Mouse (Mus musculus): ENCODE measurements at regions not wholly inside any gene's neighbourhood (a gene's known extent, or its start where the extent isn't known, plus 50 kb on each side); places are given as distances from the start of the nearest gene placed in this dataset.

- Histone ChIP-seq H3K27me3 (no peaks in the 10 kb centered on the region), H3K4me1 (replicated peaks) (no peaks in the 10 kb centered on the region), H3K27ac (replicated peaks) (no peak overlapping the region), H3K4me3 (no peak overlapping the region), H3K4me2 (no peak overlapping the region), H3K36me3 (no peaks in the 10 kb centered on the region), H3K9me3 (no peaks in the 10 kb centered on the region), H3K9ac (no peak overlapping the region)
- WGBS, result 86% methylated on average over 5 of the region's 5 CpGs
- ATAC-seq (ENCODE audit: low FRiP score, low read depth), result no peak
Observed at GRCm38 (mm10) chr15:86631376-86631775, 417.1 kb downstream of the Tbc1d22a start.

- Histone ChIP-seq H3K4me1 (replicated peaks) (no peaks in the 10 kb centered on the region), H3K36me3 (no peaks in the 10 kb centered on the region), H3K4me2 (no peak overlapping the region), H3K9ac (no peak overlapping the region), H3K27me3 (no peaks in the 10 kb centered on the region), H3K4me3 (no peak overlapping the region), H3K27ac (replicated peaks) (no peak overlapping the region), H3K9me3 (no peaks in the 10 kb centered on the region)
- WGBS, result 87% methylated on average over 9 of the region's 9 CpGs
- no peak for ATAC-seq (ENCODE audit: low FRiP score, low read depth)
Observed at GRCm38 (mm10) chr15:86645244-86645643, 431.0 kb downstream of the Tbc1d22a start.

- no peak for ATAC-seq (ENCODE audit: low FRiP score, low read depth)
- Histone ChIP-seq H3K4me2 (no peak overlapping the region), H3K4me3 (no peak overlapping the region), H3K27me3 (no peaks in the 10 kb centered on the region), H3K4me1 (replicated peaks) (no peaks in the 10 kb centered on the region), H3K36me3 (no peaks in the 10 kb centered on the region), H3K9ac (no peak overlapping the region), H3K27ac (replicated peaks) (no peak overlapping the region), H3K9me3 (no peaks in the 10 kb centered on the region)
- WGBS, result 92% methylated on average over 3 of the region's 3 CpGs
Observed at GRCm38 (mm10) chr15:86648131-86648530, 433.9 kb downstream of the Tbc1d22a start.

- Histone ChIP-seq H3K9ac (no peak overlapping the region), H3K4me1 (replicated peaks) (peaks cover 7% of the 10 kb centered on the region; the same call in 1 of the 2 replicates), H3K9me3 (no peaks in the 10 kb centered on the region), H3K36me3 (no peaks in the 10 kb centered on the region), H3K4me2 (no peak overlapping the region), H3K27ac (replicated peaks) (no peak overlapping the region), H3K4me3 (no peak overlapping the region), H3K27me3 (no peaks in the 10 kb centered on the region)
- WGBS, result 19% methylated on average over 9 of the region's 9 CpGs
- no peak for ATAC-seq (ENCODE audit: low FRiP score, low read depth)
Observed at GRCm38 (mm10) chr15:86673096-86673520, 458.8 kb downstream of the Tbc1d22a start.

GRCm38 (mm10) chr15:86677016-86677415 is 462.8 kb downstream of the Tbc1d22a start:
- Histone ChIP-seq H3K4me3 (no peak overlapping the region), H3K27me3 (no peaks in the 10 kb centered on the region), H3K4me2 (no peak overlapping the region), H3K9me3 (no peaks in the 10 kb centered on the region), H3K4me1 (replicated peaks) (peaks cover 7% of the 10 kb centered on the region; the same call in 1 of the 2 replicates), H3K36me3 (no peaks in the 10 kb centered on the region), H3K27ac (replicated peaks) (no peak overlapping the region), H3K9ac (no peak overlapping the region)
- WGBS, result 80% methylated on average over 7 of the region's 7 CpGs
- ATAC-seq (ENCODE audit: low FRiP score, low read depth), result no peak

- Histone ChIP-seq H3K27ac (replicated peaks) (peak overlapping the region; percentile 44; the same call in 1 of the 2 replicates), H3K9me3 (no peaks in the 10 kb centered on the region), H3K4me1 (replicated peaks) (peaks cover 12% of the 10 kb centered on the region), H3K9ac (no peak overlapping the region), H3K4me3 (no peak overlapping the region), H3K4me2 (no peak overlapping the region), H3K36me3 (no peaks in the 10 kb centered on the region), H3K27me3 (no peaks in the 10 kb centered on the region)
- ATAC-seq (ENCODE audit: low FRiP score, low read depth), result no peak
- 51% methylated on average over 12 of the region's 12 CpGs for WGBS
Observed at GRCm38 (mm10) chr15:86683081-86683480, 468.8 kb downstream of the Tbc1d22a start.

- H3K4me2 ChIP-seq, result no peak overlapping the region
- ATAC-seq (ENCODE audit: low FRiP score, low read depth), result no peak
- H3K4me1 ChIP-seq (replicated peaks), result peaks cover 6% of the 10 kb centered on the region; the same call in 1 of the 2 replicates
- no peak overlapping the region for H3K4me3 ChIP-seq
- H3K9ac ChIP-seq, result no peak overlapping the region
- H3K9me3 ChIP-seq, result no peaks in the 10 kb centered on the region
- H3K36me3 ChIP-seq, result no peaks in the 10 kb centered on the region
- 38% methylated on average over 8 of the region's 8 CpGs for WGBS
- H3K27ac ChIP-seq (replicated peaks), result no peak overlapping the region
- no peaks in the 10 kb centered on the region for H3K27me3 ChIP-seq
Observed at GRCm38 (mm10) chr15:86689694-86690093, 475.4 kb downstream of the Tbc1d22a start.

- Histone ChIP-seq H3K27me3 (no peaks in the 10 kb centered on the region), H3K36me3 (no peaks in the 10 kb centered on the region), H3K9ac (no peak overlapping the region), H3K4me3 (no peak overlapping the region), H3K27ac (replicated peaks) (no peak overlapping the region), H3K4me2 (no peak overlapping the region), H3K4me1 (replicated peaks) (no peaks in the 10 kb centered on the region), H3K9me3 (no peaks in the 10 kb centered on the region)
- 69% methylated on average over 4 of the region's 4 CpGs for WGBS
- ATAC-seq (ENCODE audit: low FRiP score, low read depth), result no peak
Observed at GRCm38 (mm10) chr15:86696806-86697205, 482.5 kb downstream of the Tbc1d22a start.

GRCm38 (mm10) chr15:86710429-86710828 is 496.2 kb downstream of the Tbc1d22a start:
- H3K9me3 ChIP-seq, result no peaks in the 10 kb centered on the region
- WGBS, result 89% methylated on average over 2 of the region's 2 CpGs
- H3K9ac ChIP-seq, result no peak overlapping the region
- H3K27me3 ChIP-seq, result no peaks in the 10 kb centered on the region
- H3K36me3 ChIP-seq, result no peaks in the 10 kb centered on the region
- H3K4me3 ChIP-seq, result no peak overlapping the region
- H3K4me2 ChIP-seq, result no peak overlapping the region
- no peaks in the 10 kb centered on the region for H3K4me1 ChIP-seq (replicated peaks)
- ATAC-seq (ENCODE audit: low FRiP score, low read depth), result no peak
- no peak overlapping the region for H3K27ac ChIP-seq (replicated peaks)

- peaks cover 6% of the 10 kb centered on the region for H3K4me1 ChIP-seq (replicated peaks)
- ATAC-seq (ENCODE audit: low FRiP score, low read depth), result no peak
- H3K27ac ChIP-seq (replicated peaks), result no peak overlapping the region
- WGBS, result 42% methylated on average over 9 of the region's 9 CpGs
- no peaks in the 10 kb centered on the region for H3K36me3 ChIP-seq
- no peak overlapping the region for H3K4me2 ChIP-seq
- H3K4me3 ChIP-seq, result no peak overlapping the region
- H3K9ac ChIP-seq, result no peak overlapping the region
- no peaks in the 10 kb centered on the region for H3K27me3 ChIP-seq
- H3K9me3 ChIP-seq, result no peaks in the 10 kb centered on the region
Observed at GRCm38 (mm10) chr15:86718376-86718775, 504.1 kb downstream of the Tbc1d22a start.

- ATAC-seq (ENCODE audit: low FRiP score, low read depth), result no peak
- no peak overlapping the region for H3K27ac ChIP-seq (replicated peaks)
- no peak overlapping the region for H3K4me3 ChIP-seq
- no peaks in the 10 kb centered on the region for H3K36me3 ChIP-seq
- no peak overlapping the region for H3K4me2 ChIP-seq
- H3K27me3 ChIP-seq, result no peaks in the 10 kb centered on the region
- H3K4me1 ChIP-seq (replicated peaks), result peaks cover 6% of the 10 kb centered on the region
- H3K9me3 ChIP-seq, result no peaks in the 10 kb centered on the region
- no peak overlapping the region for H3K9ac ChIP-seq
- 86% methylated on average over 12 of the region's 12 CpGs for WGBS
Observed at GRCm38 (mm10) chr15:86719088-86719487, 504.8 kb downstream of the Tbc1d22a start.

- 69% methylated on average over 5 of the region's 5 CpGs for WGBS
- Histone ChIP-seq H3K9me3 (no peaks in the 10 kb centered on the region), H3K4me3 (no peak overlapping the region), H3K4me2 (no peak overlapping the region), H3K27me3 (no peaks in the 10 kb centered on the region), H3K36me3 (no peaks in the 10 kb centered on the region), H3K27ac (replicated peaks) (no peak overlapping the region), H3K9ac (no peak overlapping the region), H3K4me1 (replicated peaks) (peaks cover 6% of the 10 kb centered on the region)
- no peak for ATAC-seq (ENCODE audit: low FRiP score, low read depth)
Observed at GRCm38 (mm10) chr15:86721131-86721530, 506.9 kb downstream of the Tbc1d22a start.

- no peak overlapping the region for H3K9ac ChIP-seq
- no peak overlapping the region for H3K4me2 ChIP-seq
- H3K36me3 ChIP-seq, result no peaks in the 10 kb centered on the region
- ATAC-seq (ENCODE audit: low FRiP score, low read depth), result no peak
- no peak overlapping the region for H3K27ac ChIP-seq (replicated peaks)
- H3K27me3 ChIP-seq, result no peaks in the 10 kb centered on the region
- no peaks in the 10 kb centered on the region for H3K9me3 ChIP-seq
- no peak overlapping the region for H3K4me3 ChIP-seq
- H3K4me1 ChIP-seq (replicated peaks), result 0 out of 2 replicates have a peak, but pooled peaks cover 3% of the 10 kb centered on the region
Observed at GRCm38 (mm10) chr15:86737945-86738344, 523.7 kb downstream of the Tbc1d22a start.

All from hindbrain, embryonic 15.5 days (tissue).